Mouse (Mus musculus): ENCODE data around the gene Phf10. TPM values are rescaled to one million over a fixed set of nuclear protein-coding genes. Genes with fewer than 3 reads are reported as not detected.
"Not testable (repeated sequence)": the region's sequence is repeated elsewhere in the genome, so short reads cannot be mapped to it uniquely, and the experiment has no call there.

Phf10 gene
- polyA plus RNA-seq, 1 experiment from 2014 or later = 27.0 TPM

DNA sequence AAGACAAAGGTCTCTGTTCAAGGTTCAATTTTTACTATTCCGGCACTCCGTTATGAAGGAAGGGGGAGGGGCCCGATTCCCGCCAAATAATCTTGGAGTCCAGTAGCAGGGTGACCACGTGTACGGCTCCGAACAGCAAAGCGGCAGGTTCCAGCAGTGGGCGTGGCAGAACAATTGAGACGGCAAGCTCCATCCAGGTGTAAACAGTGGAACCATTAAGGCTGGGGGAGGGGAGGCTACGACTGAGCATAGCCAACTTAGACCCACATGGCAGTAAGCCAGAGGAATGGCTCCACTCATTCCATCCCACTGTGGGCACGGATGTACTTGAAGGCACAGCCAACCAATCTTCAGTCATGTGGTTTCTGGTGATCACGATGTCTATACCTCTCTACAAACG lies 25.8 kb downstream of the Phf10 start:
- H3K4me1 ChIP-seq; H3K4me2 ChIP-seq; H3K9me3 ChIP-seq; H3K27ac ChIP-seq; H3K36me3 ChIP-seq (replicated peaks); H3K27me3 ChIP-seq; ATAC-seq (ENCODE audit: low FRiP score); H3K9ac ChIP-seq; H3K4me3 ChIP-seq (replicated peaks): not testable (repeated sequence)
- WGBS = 88% methylated on average over 14 of the region's 14 CpGs

DNA sequence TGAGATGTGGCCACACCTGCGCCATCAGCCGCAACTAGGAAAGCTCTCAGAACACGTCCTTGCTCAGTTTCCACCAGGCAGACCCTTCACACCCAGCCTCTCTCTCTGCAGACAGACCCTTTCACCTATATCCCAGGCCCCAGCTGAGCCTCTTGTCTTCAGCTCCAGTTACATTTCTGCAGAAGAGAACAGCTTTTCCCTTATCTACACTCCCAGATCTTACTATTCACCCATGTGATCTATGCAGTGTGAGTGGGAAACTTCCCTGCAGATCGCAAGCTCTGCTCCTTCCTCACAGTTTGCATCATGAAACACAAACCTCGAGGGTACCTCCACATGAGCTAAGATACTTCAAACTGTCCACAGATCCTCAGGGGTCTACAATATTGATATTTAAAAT lies 29.6 kb downstream of the Phf10 start:
- Histone ChIP-seq H3K36me3 (replicated peaks) (no peaks in the 10 kb centered on the region), H3K4me3 (replicated peaks) (no peak overlapping the region), H3K27ac (no peak overlapping the region), H3K4me1 (no peaks in the 10 kb centered on the region), H3K9me3 (no peaks in the 10 kb centered on the region), H3K9ac (no peak overlapping the region), H3K27me3 (no peaks in the 10 kb centered on the region), H3K4me2 (no peak overlapping the region)
- no peak for ATAC-seq (ENCODE audit: low FRiP score)
- 83% methylated on average over 5 of the region's 5 CpGs for whole genome bisulfite sequencing

DNA sequence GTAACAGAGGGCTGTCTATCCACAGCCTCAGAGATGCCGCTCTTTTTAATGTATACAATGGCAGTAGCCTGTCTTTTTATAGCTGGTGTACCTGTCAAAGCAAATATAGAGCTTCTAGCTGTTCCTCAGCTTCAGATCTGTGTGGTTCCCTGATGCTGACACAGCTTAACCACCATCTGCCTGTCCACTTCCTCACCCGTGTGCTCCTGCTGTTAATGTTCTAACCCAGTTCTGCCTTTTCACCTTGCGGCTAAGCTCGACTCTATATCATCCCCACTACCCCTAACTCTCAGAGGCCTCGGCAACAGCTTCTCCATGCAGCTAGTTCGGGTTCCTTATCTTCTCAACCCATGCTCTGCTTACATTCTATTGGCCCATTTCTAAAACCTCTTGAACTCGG lies 30.4 kb downstream of the Phf10 start:
- no peaks in the 10 kb centered on the region for H3K27me3 ChIP-seq
- no peak for ATAC-seq (ENCODE audit: low FRiP score)

DNA sequence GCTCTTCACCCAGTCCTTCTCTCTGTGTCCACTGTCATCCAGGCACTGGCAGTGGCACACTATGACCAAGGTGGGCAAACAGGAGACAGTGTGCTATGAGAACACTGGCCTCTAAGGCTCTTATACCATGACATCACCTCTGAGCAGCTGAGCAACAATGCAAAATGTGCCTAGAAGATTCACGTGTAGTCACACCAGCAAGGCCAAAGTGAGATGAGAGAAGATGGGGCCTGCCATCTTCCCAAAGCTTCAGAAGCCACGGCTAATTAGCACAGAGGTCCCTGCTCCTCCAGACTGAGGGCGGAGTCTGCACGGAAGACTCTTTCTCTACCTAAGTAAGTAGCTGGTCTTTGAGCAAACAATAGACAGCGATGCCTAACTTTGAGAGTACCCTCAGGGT lies 32.4 kb downstream of the Phf10 start:
- Histone ChIP-seq H3K4me2 (no peak overlapping the region), H3K36me3 (replicated peaks) (no peaks in the 10 kb centered on the region), H3K27ac (no peak overlapping the region), H3K9me3 (no peaks in the 10 kb centered on the region), H3K4me3 (replicated peaks) (no peak overlapping the region), H3K4me1 (no peaks in the 10 kb centered on the region), H3K27me3 (no peaks in the 10 kb centered on the region), H3K9ac (no peak overlapping the region)
- no peak for ATAC-seq (ENCODE audit: low FRiP score)
- WGBS = 64% methylated on average over 5 of the region's 5 CpGs

More for the DNA sequence above, 30.4 kb downstream of the Phf10 start:
- Histone ChIP-seq H3K9ac (no peak overlapping the region), H3K4me2 (no peak overlapping the region), H3K4me3 (replicated peaks) (no peak overlapping the region), H3K9me3 (no peaks in the 10 kb centered on the region), H3K36me3 (replicated peaks) (no peaks in the 10 kb centered on the region), H3K4me1 (no peaks in the 10 kb centered on the region), H3K27ac (no peak overlapping the region)
- 87% methylated on average over 7 of the region's 7 CpGs for WGBS

DNA sequence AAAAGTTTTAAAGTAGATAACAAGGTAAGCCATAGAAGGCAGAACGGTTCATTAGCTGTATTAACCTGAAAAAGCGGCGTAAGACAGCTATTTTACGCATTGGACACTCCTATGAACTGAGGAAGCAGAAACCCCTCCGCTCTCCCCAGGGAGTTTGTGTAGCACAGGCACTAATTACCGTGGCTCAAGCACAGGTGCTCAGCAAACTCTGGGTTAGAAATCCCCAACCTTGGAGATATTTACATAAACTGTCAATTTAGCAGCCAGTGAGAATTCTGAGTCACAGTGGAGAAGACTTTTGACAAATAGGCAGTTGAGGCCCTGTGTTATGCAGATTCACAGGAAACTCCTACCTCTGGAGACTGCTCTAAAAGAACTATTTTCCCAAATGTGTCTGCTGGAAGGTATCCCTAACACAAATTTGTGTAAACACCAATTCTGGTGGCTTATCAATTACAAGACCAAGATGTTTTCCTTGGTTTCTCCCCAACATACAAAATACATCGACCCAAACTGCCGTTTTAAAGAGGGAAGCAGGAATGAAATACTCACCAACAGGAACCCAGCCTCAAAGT lies 33.3 kb downstream of the Phf10 start:
- WGBS = 85% methylated on average over 8 of the region's 8 CpGs
- Histone ChIP-seq H3K27me3 (no peaks in the 10 kb centered on the region), H3K9ac (no peak overlapping the region), H3K4me2 (no peak overlapping the region), H3K4me3 (replicated peaks) (no peak overlapping the region), H3K9me3 (no peaks in the 10 kb centered on the region), H3K4me1 (no peaks in the 10 kb centered on the region), H3K36me3 (replicated peaks) (no peaks in the 10 kb centered on the region), H3K27ac (no peak overlapping the region)
- ATAC-seq (ENCODE audit: low FRiP score) = no peak

DNA sequence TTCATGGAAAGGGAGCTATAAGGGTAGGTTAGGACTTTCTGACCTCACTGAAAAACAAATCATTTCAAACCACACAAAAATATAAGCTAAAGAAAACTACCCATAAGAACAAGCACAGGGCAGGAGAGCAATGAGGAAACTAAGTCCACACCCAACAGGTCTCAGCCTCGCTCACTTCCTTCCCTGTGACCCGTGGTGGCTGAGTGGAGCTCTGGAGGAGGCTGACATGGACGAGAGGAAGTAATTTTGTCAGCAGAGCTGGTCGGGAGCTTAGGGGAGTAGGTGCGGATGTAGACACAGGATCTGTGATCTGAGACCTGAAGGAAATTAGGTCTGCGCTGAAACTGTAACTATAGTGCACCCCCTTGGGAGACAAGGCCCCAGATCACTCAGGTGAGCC lies 39.5 kb downstream of the Phf10 start:
- Histone ChIP-seq H3K4me1 (no peaks in the 10 kb centered on the region), H3K36me3 (replicated peaks) (no peaks in the 10 kb centered on the region), H3K9me3 (no peaks in the 10 kb centered on the region), H3K4me2 (no peak overlapping the region), H3K27ac (no peak overlapping the region), H3K4me3 (replicated peaks) (no peak overlapping the region), H3K27me3 (peaks cover 3% of the 10 kb centered on the region; the same call in 1 of the 2 replicates), H3K9ac (no peak overlapping the region)
- ATAC-seq (ENCODE audit: low FRiP score) = no peak
- 74% methylated on average over 6 of the region's 6 CpGs for WGBS

DNA sequence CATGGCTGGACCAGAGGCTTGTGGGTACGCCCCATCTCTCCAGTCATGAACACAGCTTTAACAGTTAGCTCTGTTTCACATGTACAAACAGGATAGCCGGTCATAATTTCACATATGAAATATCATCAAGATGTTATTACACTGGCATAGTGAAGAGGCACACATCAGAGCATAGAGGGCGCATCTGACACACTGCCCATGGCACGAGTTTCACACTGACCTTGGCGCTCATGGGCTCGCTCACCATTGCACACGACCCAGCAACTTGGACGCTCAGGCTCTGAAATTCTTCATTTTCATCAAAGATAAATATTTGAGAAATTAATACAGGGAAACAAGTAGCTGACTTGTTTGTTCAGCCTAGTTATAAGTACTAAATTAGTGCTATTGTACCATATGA lies 43.2 kb downstream of the Phf10 start:
- no peak overlapping the region for H3K4me3 ChIP-seq (replicated peaks)
- peaks cover 3% of the 10 kb centered on the region; the same call in 1 of the 2 replicates for H3K27me3 ChIP-seq
- no peak for ATAC-seq (ENCODE audit: low FRiP score)
- H3K9ac ChIP-seq = no peak overlapping the region
- H3K36me3 ChIP-seq (replicated peaks) = no peaks in the 10 kb centered on the region
- H3K9me3 ChIP-seq = no peaks in the 10 kb centered on the region
- no peak overlapping the region for H3K27ac ChIP-seq
- no peaks in the 10 kb centered on the region for H3K4me1 ChIP-seq
- H3K4me2 ChIP-seq = no peak overlapping the region
- WGBS = 91% methylated on average over 8 of the region's 8 CpGs

DNA sequence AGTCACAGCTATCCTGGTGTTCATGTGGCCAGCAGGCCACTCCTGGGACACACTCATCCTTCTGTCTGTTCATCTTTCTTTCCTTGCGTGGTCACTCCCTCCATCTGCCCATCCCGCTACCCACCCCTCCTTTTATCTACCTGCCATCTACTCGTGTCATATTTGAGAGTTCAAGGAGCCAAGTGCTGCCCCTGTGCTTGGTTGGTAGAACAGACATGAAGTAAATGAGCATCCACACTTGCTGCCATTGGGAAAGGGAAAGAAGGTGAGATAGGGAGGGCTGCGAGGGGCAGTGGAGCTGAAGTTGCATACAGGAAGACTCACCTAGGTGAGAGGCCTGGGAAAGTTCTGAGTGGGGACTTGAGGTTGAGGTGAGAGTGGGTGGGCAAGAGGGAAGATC lies 46.7 kb downstream of the Phf10 start:
- Histone ChIP-seq H3K9ac (no peak overlapping the region), H3K27me3 (peaks cover 3% of the 10 kb centered on the region; the same call in 1 of the 2 replicates), H3K4me1 (no peaks in the 10 kb centered on the region), H3K4me3 (replicated peaks) (no peak overlapping the region), H3K27ac (no peak overlapping the region), H3K4me2 (no peak overlapping the region), H3K9me3 (no peaks in the 10 kb centered on the region), H3K36me3 (replicated peaks) (no peaks in the 10 kb centered on the region)
- WGBS = 88% methylated on average over 4 of the region's 4 CpGs
- ATAC-seq (ENCODE audit: low FRiP score) = no peak

DNA sequence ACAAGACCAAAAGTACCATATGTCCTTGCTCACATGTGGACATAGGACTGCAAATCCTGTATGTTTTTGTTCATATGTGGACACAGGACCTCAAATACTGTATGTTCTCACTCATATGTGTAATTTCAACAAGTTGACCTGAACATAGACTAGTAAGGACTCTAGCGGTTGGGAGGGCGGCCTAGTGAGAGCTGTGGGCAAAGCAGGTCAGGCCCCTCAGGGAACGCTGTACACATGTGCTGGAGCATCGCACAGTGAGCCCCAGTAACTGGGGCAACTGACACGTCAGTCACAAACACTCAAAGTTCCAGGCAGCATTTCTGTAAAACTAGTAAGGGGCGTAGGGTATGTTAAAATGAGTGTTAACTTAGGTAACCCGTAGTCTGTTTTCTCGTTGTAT lies 48.1 kb downstream of the Phf10 start:
- H3K27ac ChIP-seq = no peak overlapping the region
- WGBS = 90% methylated on average over 8 of the region's 8 CpGs
- no peak for ATAC-seq (ENCODE audit: low FRiP score)
- no peaks in the 10 kb centered on the region for H3K9me3 ChIP-seq
- H3K4me1 ChIP-seq = no peaks in the 10 kb centered on the region
- no peak overlapping the region for H3K4me2 ChIP-seq
- H3K36me3 ChIP-seq (replicated peaks) = no peaks in the 10 kb centered on the region
- H3K9ac ChIP-seq = no peak overlapping the region
- H3K27me3 ChIP-seq = no peaks in the 10 kb centered on the region
- no peak overlapping the region for H3K4me3 ChIP-seq (replicated peaks)

DNA sequence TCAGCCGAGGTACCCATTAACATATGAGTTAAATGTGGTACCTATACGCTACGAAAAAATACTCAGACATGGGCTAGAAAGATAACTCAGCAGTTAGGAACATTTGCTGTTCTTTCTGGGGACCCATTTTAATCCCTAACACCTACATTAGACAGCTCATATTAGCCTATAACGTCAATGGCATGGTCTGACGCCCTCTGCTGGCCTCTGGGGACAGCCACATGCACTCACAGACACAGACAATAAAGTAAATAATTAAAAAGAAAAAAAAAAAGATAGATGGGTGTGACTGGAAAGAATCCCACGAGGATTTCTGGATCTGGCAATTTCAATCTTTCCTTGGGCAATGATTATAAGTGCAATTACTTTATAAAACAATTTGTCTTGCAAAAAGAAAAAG lies 48.7 kb downstream of the Phf10 start:
- ATAC-seq (ENCODE audit: low FRiP score) = no peak
- 48% methylated on average over 6 of the region's 6 CpGs for WGBS
- no peaks in the 10 kb centered on the region for H3K9me3 ChIP-seq
- no peak overlapping the region for H3K9ac ChIP-seq
- H3K36me3 ChIP-seq (replicated peaks) = no peaks in the 10 kb centered on the region
- no peaks in the 10 kb centered on the region for H3K4me1 ChIP-seq
- no peak overlapping the region for H3K4me2 ChIP-seq
- no peak overlapping the region for H3K4me3 ChIP-seq (replicated peaks)
- H3K27ac ChIP-seq = no peak overlapping the region
- no peaks in the 10 kb centered on the region for H3K27me3 ChIP-seq

DNA sequence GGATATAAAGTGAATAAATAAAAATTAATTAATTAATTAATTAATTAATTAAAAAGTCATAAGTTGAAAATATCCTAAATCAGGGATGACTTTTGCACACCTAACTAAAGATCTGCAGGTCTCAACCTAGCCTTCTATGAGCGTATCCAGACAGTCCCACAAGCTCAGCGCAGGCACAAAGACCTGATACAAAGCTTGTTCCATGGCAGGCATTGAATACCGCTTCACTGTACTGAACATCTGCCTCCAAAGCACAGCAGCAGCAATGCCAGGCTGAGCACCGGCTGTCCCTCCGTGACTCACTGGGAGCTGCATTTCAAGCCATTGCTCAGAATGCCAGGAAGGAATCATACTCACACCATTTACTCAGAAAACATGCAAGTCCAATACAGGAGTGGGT lies 50.3 kb downstream of the Phf10 start:
- Histone ChIP-seq H3K4me1 (no peaks in the 10 kb centered on the region), H3K27ac (no peak overlapping the region), H3K9ac (no peak overlapping the region), H3K36me3 (replicated peaks) (no peaks in the 10 kb centered on the region), H3K4me3 (replicated peaks) (no peak overlapping the region), H3K27me3 (no peaks in the 10 kb centered on the region), H3K9me3 (no peaks in the 10 kb centered on the region), H3K4me2 (no peak overlapping the region)
- ATAC-seq (ENCODE audit: low FRiP score) = no peak
- 90% methylated on average over 5 of the region's 5 CpGs for WGBS

DNA sequence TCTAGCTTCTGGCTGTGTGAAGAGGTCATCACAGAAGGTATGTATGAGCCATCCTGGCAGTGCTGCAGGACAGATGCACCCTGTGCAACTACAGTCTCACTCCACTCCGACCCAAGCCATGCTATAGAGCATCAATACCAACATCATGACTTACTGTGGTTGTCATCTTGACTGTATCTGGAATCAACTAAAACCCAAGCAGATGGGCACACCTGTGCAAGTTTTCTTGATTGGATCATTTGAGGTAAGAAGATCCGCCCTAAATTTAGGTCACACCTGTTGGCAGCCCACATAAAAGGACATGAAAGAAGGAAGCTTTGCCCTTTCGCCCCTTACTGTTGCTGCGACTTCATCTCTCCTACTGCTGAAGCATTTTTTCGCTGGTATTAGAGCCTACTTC lies 51.7 kb downstream of the Phf10 start:
- no peak overlapping the region for H3K4me2 ChIP-seq
- WGBS = 88% methylated on average over 5 of the region's 5 CpGs
- no peaks in the 10 kb centered on the region for H3K9me3 ChIP-seq

DNA sequence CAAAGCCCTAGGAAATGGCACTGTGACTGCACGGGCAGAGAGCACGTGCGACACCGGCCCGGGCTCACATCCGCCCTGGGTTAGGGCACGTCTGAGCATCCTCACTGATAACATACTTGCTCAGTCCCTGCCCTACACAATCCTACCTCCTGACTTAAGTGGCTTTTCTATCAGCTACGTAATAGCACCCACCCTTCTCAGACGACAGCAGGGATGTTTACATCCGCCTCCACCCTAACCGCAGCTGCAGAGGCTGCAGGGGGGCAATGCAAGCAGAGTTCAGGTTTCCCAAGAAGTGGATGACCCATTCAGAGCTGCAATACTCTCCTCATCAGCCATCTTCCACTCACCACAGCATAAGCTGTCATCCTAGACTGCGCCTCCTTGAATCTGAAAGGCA lies 53.9 kb downstream of the Phf10 start:
- Histone ChIP-seq H3K9me3 (no peaks in the 10 kb centered on the region), H3K4me2 (no peak overlapping the region), H3K27ac (no peak overlapping the region), H3K27me3 (no peaks in the 10 kb centered on the region), H3K36me3 (replicated peaks) (no peaks in the 10 kb centered on the region), H3K4me1 (no peaks in the 10 kb centered on the region), H3K4me3 (replicated peaks) (no peak overlapping the region), H3K9ac (no peak overlapping the region)
- WGBS = 77% methylated on average over 12 of the region's 12 CpGs
- ATAC-seq (ENCODE audit: low FRiP score) = no peak

More for the DNA sequence above, 51.7 kb downstream of the Phf10 start:
- no peaks in the 10 kb centered on the region for H3K27me3 ChIP-seq
- no peak for ATAC-seq (ENCODE audit: low FRiP score)
- no peaks in the 10 kb centered on the region for H3K36me3 ChIP-seq (replicated peaks)
- no peaks in the 10 kb centered on the region for H3K4me1 ChIP-seq
- no peak overlapping the region for H3K27ac ChIP-seq
- no peak overlapping the region for H3K9ac ChIP-seq
- H3K4me3 ChIP-seq (replicated peaks) = no peak overlapping the region

Data from forebrain, embryonic 12.5 days (tissue).